Mouse (Mus musculus): ENCODE data around the gene Tnfrsf23. TPM values are rescaled to one million over a fixed set of nuclear protein-coding genes. Genes with fewer than 3 reads are reported as not detected.

Tnfrsf23 gene
- polyA plus RNA-seq, 1 experiment from 2014 or later = 0.59 TPM

GRCm38 (mm10) chr7:143636674-143637073 lies 49.0 kb downstream of the Tnfrsf23 start:
- Histone ChIP-seq H3K27me3 (ENCODE audit: control insufficient read depth, insufficient read depth, low read length) (no peaks in the 10 kb centered on the region), H3K9ac (replicated peaks; ENCODE audit: low read length) (no peak overlapping the region), H3K27ac (replicated peaks; ENCODE audit: low read depth, low read length) (no peak overlapping the region), H3K4me2 (ENCODE audit: low read depth, low read length) (no peak overlapping the region), H3K4me3 (ENCODE audit: low read depth, low read length) (no peak overlapping the region), H3K36me3 (replicated peaks; ENCODE audit: control insufficient read depth, insufficient read depth, low read depth, low read length) (no peaks in the 10 kb centered on the region), H3K9me3 (replicated peaks; ENCODE audit: control insufficient read depth, low read length) (no peaks in the 10 kb centered on the region), H3K4me1 (ENCODE audit: control insufficient read depth, insufficient read depth, low read length) (no peaks in the 10 kb centered on the region)
- ATAC-seq (replicated peaks; ENCODE audit: insufficient number of reproducible peaks, low FRiP score, low TSS enrichment, low read depth) = no peak
- WGBS = 95% methylated on average over 1 of the region's 1 CpGs
- no peak for DNase-seq (ENCODE audit: low spot score)

GRCm38 (mm10) chr7:143631503-143631902 lies 54.2 kb downstream of the Tnfrsf23 start:
- WGBS = 75% methylated on average over 2 of the region's 2 CpGs
- H3K9me3 ChIP-seq (replicated peaks; ENCODE audit: control insufficient read depth, low read length) = no peaks in the 10 kb centered on the region
- no peak overlapping the region for H3K9ac ChIP-seq (replicated peaks; ENCODE audit: low read length)
- H3K4me1 ChIP-seq (ENCODE audit: control insufficient read depth, insufficient read depth, low read length) = no peaks in the 10 kb centered on the region
- H3K4me3 ChIP-seq (ENCODE audit: low read depth, low read length) = no peak overlapping the region
- no peaks in the 10 kb centered on the region for H3K36me3 ChIP-seq (replicated peaks; ENCODE audit: control insufficient read depth, insufficient read depth, low read depth, low read length)
- ATAC-seq (replicated peaks; ENCODE audit: insufficient number of reproducible peaks, low FRiP score, low TSS enrichment, low read depth) = no peak
- H3K27ac ChIP-seq (replicated peaks; ENCODE audit: low read depth, low read length) = no peak overlapping the region
- no peak for DNase-seq (ENCODE audit: low spot score)
- H3K4me2 ChIP-seq (ENCODE audit: low read depth, low read length) = no peak overlapping the region
- H3K27me3 ChIP-seq (ENCODE audit: control insufficient read depth, insufficient read depth, low read length) = no peaks in the 10 kb centered on the region

- no peak overlapping the region for H3K4me2 ChIP-seq (ENCODE audit: low read depth, low read length)
- H3K36me3 ChIP-seq (replicated peaks; ENCODE audit: control insufficient read depth, insufficient read depth, low read depth, low read length) = no peaks in the 10 kb centered on the region
- DNase-seq (ENCODE audit: low spot score) (no peak), ATAC-seq (replicated peaks; ENCODE audit: insufficient number of reproducible peaks, low FRiP score, low TSS enrichment, low read depth) (no peak)
- no peaks in the 10 kb centered on the region for H3K9me3 ChIP-seq (replicated peaks; ENCODE audit: control insufficient read depth, low read length)
- H3K4me3 ChIP-seq (ENCODE audit: low read depth, low read length) = no peak overlapping the region
- WGBS = 53% methylated on average over 1 of the region's 1 CpGs
- H3K27ac ChIP-seq (replicated peaks; ENCODE audit: low read depth, low read length) = no peak overlapping the region
- H3K4me1 ChIP-seq (ENCODE audit: control insufficient read depth, insufficient read depth, low read length) = no peaks in the 10 kb centered on the region
- no peak overlapping the region for H3K9ac ChIP-seq (replicated peaks; ENCODE audit: low read length)
- no peaks in the 10 kb centered on the region for H3K27me3 ChIP-seq (ENCODE audit: control insufficient read depth, insufficient read depth, low read length)
These were observed 56.2 kb downstream of the Tnfrsf23 start for GRCm38 (mm10) chr7:143629501-143629900.

GRCm38 (mm10) chr7:143628540-143628939 lies 57.1 kb downstream of the Tnfrsf23 start, which contains the start of gene Tnfrsf26:
Gene Tnfrsf26, minus strand, starts transcription at chr7:143628722.
- Histone ChIP-seq H3K9me3 (replicated peaks; ENCODE audit: control insufficient read depth, low read length) (no peaks in the 10 kb centered on the region), H3K4me2 (ENCODE audit: low read depth, low read length) (no peak within 1 kb of the TSS), H3K4me1 (ENCODE audit: control insufficient read depth, insufficient read depth, low read length) (no peaks in the 10 kb centered on the region), H3K36me3 (replicated peaks; ENCODE audit: control insufficient read depth, insufficient read depth, low read depth, low read length) (no peaks in the 10 kb centered on the region), H3K27me3 (ENCODE audit: control insufficient read depth, insufficient read depth, low read length) (no peaks in the 10 kb centered on the region), H3K27ac (replicated peaks; ENCODE audit: low read depth, low read length) (no peak within 1 kb of the TSS), H3K9ac (replicated peaks; ENCODE audit: low read length) (no peak within 1 kb of the TSS), H3K4me3 (ENCODE audit: low read depth, low read length) (no peak within 1 kb of the TSS)
- ATAC-seq (replicated peaks; ENCODE audit: insufficient number of reproducible peaks, low FRiP score, low TSS enrichment, low read depth) (no peak), DNase-seq (ENCODE audit: low spot score) (no peak)
- WGBS = 84% methylated on average over 1 of the region's 1 CpGs

- no peak for DNase-seq (ENCODE audit: low spot score)
- Histone ChIP-seq H3K4me2 (ENCODE audit: low read depth, low read length) (no peak overlapping the region), H3K9me3 (replicated peaks; ENCODE audit: control insufficient read depth, low read length) (no peaks in the 10 kb centered on the region), H3K4me3 (ENCODE audit: low read depth, low read length) (no peak overlapping the region), H3K36me3 (replicated peaks; ENCODE audit: control insufficient read depth, insufficient read depth, low read depth, low read length) (no peaks in the 10 kb centered on the region), H3K27me3 (ENCODE audit: control insufficient read depth, insufficient read depth, low read length) (no peaks in the 10 kb centered on the region), H3K9ac (replicated peaks; ENCODE audit: low read length) (no peak overlapping the region), H3K27ac (replicated peaks; ENCODE audit: low read depth, low read length) (no peak overlapping the region), H3K4me1 (ENCODE audit: control insufficient read depth, insufficient read depth, low read length) (no peaks in the 10 kb centered on the region)
- WGBS = 62% methylated on average over 10 of the region's 10 CpGs
- no peak for ATAC-seq (replicated peaks; ENCODE audit: insufficient number of reproducible peaks, low FRiP score, low TSS enrichment, low read depth)
These were observed 58.0 kb downstream of the Tnfrsf23 start for GRCm38 (mm10) chr7:143627555-143628286.

- H3K4me2 ChIP-seq (ENCODE audit: low read depth, low read length) = no peak overlapping the region
- no peaks in the 10 kb centered on the region for H3K36me3 ChIP-seq (replicated peaks; ENCODE audit: control insufficient read depth, insufficient read depth, low read depth, low read length)
- H3K4me1 ChIP-seq (ENCODE audit: control insufficient read depth, insufficient read depth, low read length) = no peaks in the 10 kb centered on the region
- ATAC-seq (replicated peaks; ENCODE audit: insufficient number of reproducible peaks, low FRiP score, low TSS enrichment, low read depth) (no peak), DNase-seq (ENCODE audit: low spot score) (no peak)
- no peaks in the 10 kb centered on the region for H3K27me3 ChIP-seq (ENCODE audit: control insufficient read depth, insufficient read depth, low read length)
- no peaks in the 10 kb centered on the region for H3K9me3 ChIP-seq (replicated peaks; ENCODE audit: control insufficient read depth, low read length)
- no peak overlapping the region for H3K27ac ChIP-seq (replicated peaks; ENCODE audit: low read depth, low read length)
- H3K4me3 ChIP-seq (ENCODE audit: low read depth, low read length) = no peak overlapping the region
- 67% methylated on average over 2 of the region's 2 CpGs for WGBS
- no peak overlapping the region for H3K9ac ChIP-seq (replicated peaks; ENCODE audit: low read length)
These were observed 59.5 kb downstream of the Tnfrsf23 start for GRCm38 (mm10) chr7:143626178-143626577.

- no peak for ATAC-seq (replicated peaks; ENCODE audit: insufficient number of reproducible peaks, low FRiP score, low TSS enrichment, low read depth)
- Histone ChIP-seq H3K27me3 (ENCODE audit: control insufficient read depth, insufficient read depth, low read length) (no peaks in the 10 kb centered on the region), H3K36me3 (replicated peaks; ENCODE audit: control insufficient read depth, insufficient read depth, low read depth, low read length) (no peaks in the 10 kb centered on the region), H3K9me3 (replicated peaks; ENCODE audit: control insufficient read depth, low read length) (no peaks in the 10 kb centered on the region), H3K9ac (replicated peaks; ENCODE audit: low read length) (no peak overlapping the region), H3K4me3 (ENCODE audit: low read depth, low read length) (no peak overlapping the region), H3K27ac (replicated peaks; ENCODE audit: low read depth, low read length) (no peak overlapping the region), H3K4me1 (ENCODE audit: control insufficient read depth, insufficient read depth, low read length) (no peaks in the 10 kb centered on the region), H3K4me2 (ENCODE audit: low read depth, low read length) (no peak overlapping the region)
- WGBS = 74% methylated on average over 5 of the region's 5 CpGs
- DNase-seq (ENCODE audit: low spot score) = no peak
These were observed 60.5 kb downstream of the Tnfrsf23 start for GRCm38 (mm10) chr7:143625151-143625550.

GRCm38 (mm10) chr7:143624561-143624960 lies 61.1 kb downstream of the Tnfrsf23 start:
- no peaks in the 10 kb centered on the region for H3K36me3 ChIP-seq (replicated peaks; ENCODE audit: control insufficient read depth, insufficient read depth, low read depth, low read length)
- no peak overlapping the region for H3K4me3 ChIP-seq (ENCODE audit: low read depth, low read length)
- H3K4me1 ChIP-seq (ENCODE audit: control insufficient read depth, insufficient read depth, low read length) = no peaks in the 10 kb centered on the region
- no peaks in the 10 kb centered on the region for H3K27me3 ChIP-seq (ENCODE audit: control insufficient read depth, insufficient read depth, low read length)
- no peak for DNase-seq (ENCODE audit: low spot score)
- no peak overlapping the region for H3K27ac ChIP-seq (replicated peaks; ENCODE audit: low read depth, low read length)
- no peaks in the 10 kb centered on the region for H3K9me3 ChIP-seq (replicated peaks; ENCODE audit: control insufficient read depth, low read length)
- WGBS = 81% methylated on average over 3 of the region's 3 CpGs
- H3K9ac ChIP-seq (replicated peaks; ENCODE audit: low read length) = no peak overlapping the region
- no peak overlapping the region for H3K4me2 ChIP-seq (ENCODE audit: low read depth, low read length)
- ATAC-seq (replicated peaks; ENCODE audit: insufficient number of reproducible peaks, low FRiP score, low TSS enrichment, low read depth) = no peak
